Mouse (Mus musculus) kidney, postnatal 4 days (tissue): ENCODE measurements at regions not wholly inside any gene's neighbourhood (a gene's known extent, or its start where the extent isn't known, plus 50 kb on each side); places are given as distances from the start of the nearest gene placed in this dataset.
A peak's percentile ranks its signal among the peaks of the same experiment; 100 is the strongest.
"Not testable (repeated sequence)": the region's sequence is repeated elsewhere in the genome, so short reads cannot be mapped to it uniquely, and the experiment has no call there.

Experiments
- DNase-seq, 2 experiments: peaks; one replicate each; pipeline ENCODE4 v3.0.0; 2021; ENCODE audit warnings: mixed read lengths in 2 of 2

DNA sequence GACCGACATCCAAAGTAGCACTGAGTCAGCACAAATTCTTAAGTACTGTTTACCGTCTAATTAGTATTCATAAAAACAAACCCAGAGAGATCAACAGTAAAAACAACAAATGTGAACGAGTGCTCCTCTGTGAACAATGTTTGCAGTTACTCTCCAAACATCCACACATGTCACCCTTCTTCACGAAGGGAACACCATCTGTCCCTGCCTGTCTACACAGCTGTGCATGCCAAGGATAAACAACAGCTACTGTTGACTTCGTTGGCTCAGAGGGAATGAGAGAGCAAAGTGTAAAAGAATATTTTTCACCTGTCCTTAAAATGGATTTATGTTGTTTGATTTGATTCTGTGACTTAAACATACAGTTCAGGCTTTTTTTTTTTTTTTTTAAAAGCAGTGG lies 88.7 kb upstream of the Nt5e start:
- DNase-seq: no peak

DNA sequence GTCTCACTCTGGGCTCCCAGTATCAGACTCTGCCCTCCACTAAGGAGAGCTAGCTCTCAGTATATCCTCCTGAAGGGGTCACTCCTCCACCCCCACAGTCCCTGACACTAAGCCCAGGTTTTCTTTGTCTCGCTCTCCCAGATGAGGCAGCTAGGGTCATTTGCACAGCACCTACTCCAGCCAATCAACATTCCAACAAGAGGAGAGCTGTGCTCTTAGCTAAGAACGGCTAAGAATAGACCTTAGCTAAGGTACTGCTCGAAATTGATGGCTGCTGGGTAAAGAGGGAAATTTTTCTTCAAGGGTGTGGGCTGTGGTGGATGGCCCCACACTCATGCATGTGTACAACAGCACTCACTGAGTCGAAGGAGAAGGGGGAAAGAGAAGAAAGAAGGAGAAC lies 86.3 kb upstream of the Nt5e start:
- no peak for DNase-seq

DNA sequence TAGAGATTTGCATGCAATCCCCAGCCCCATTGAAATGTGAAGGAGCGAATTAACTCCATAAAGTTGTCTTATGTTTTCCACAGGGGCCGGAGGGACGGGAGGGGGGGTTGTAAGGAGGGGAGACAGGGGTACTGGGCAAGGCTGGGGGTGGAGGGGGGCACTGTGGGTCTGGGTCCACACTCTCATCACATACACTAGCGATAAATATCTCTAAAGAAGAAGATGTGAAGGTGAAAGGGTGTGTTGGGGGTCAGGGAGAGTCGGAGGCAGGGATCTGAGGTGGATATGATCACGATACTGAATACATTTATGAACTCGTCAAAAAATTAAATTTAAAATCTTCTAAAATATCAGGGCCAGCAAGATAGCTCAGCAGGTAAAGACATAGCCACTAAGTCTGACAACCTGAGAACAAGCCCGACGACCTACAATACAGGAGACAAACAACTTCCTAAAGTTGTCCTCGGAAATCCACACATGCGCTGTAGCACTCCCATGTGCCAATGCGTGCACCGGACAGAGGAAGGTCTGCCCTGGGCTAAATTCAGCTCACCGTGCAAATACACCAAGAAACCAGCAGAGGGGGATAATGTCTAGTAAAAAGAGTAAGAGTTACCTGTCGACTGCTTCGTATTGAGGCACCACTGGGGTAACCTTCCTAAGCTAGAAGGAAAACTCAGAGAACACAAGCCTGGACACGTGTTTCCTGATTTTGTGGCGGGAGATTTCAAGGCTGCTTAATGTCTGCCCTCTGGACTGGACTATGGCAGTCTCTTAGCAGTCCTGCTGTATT lies 85.6 kb upstream of the Nt5e start:
- DNase-seq: peak; percentile 73 to 82

DNA sequence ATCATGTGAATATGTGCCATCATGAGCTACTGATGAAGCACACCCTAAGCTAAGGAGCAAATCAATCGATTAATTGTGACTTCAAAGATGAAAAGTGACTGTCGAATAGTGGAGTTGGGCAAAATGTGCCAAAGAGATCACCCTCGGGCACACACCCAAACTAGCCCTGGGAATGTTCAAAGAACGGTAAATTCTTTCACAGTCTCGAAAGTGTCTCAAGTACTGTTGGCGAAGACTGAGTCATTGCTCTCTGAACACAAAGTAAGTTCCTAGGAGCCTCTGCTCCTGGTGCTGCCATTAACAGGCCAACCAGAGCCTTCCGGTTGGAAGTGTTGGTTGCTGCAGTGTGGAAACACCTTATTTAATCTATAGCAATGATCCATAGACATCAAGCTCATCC lies 84.5 kb upstream of the Nt5e start:
- DNase-seq: no peak

DNA sequence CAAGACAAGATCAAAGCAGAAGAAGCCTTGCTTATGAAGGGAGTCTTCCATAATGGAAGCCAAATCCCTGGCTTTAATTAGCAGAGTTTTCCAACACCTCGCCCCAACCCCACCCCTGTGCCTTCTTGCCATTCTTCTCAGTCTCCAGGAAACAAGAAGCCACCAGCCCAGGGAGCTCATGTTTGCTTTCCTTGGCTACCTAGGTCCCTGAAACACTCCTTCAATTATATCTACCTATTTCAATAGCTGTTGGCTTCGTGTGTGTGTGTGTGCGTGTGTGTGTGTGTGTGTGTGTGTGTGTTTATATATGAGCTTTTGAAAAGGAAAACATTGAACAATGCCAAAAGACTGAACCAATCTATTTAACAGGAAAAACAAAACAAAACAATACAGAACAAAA lies 82.5 kb upstream of the Nt5e start:
- DNase-seq: no peak

DNA sequence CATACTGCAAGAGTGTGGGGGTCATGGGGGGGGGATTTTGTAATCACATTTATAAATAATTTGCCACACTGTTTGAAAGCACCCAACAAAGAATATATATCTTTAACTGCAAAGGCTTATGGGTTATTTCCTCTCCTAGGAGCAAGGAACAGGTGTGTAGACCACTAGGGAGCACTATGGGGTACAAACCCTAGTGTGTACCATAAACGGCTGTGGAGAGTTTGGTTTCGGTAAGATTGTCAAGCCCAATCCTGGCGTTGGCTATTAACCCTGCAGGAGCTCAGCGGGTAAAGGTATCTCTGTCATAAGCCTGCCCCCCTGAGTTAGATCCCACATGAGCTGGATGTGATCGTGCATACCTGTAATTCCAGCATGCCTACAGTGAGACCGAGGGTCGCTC lies 71.0 kb upstream of the Nt5e start:
- DNase-seq: no peak

DNA sequence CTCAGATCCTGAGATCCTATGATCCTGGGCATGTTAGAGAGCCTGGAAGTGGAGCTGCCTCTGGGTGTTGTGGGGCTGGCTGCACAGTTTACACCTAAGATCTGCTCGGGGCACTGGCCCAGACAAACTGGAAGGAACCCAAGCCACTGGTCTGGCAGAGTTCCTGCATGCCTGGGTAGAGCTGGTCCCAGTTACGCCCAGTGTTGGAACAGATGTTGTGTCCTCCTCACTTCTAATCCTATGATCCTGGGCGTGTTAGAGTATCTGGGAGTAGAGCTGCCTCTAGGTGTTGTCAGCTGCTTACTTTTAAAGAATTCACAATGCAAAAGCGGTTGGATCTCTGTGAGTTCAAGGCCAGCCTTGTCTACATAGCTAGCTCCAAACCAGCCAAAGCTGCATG lies 67.4 kb upstream of the Nt5e start:
- no peak for DNase-seq

DNA sequence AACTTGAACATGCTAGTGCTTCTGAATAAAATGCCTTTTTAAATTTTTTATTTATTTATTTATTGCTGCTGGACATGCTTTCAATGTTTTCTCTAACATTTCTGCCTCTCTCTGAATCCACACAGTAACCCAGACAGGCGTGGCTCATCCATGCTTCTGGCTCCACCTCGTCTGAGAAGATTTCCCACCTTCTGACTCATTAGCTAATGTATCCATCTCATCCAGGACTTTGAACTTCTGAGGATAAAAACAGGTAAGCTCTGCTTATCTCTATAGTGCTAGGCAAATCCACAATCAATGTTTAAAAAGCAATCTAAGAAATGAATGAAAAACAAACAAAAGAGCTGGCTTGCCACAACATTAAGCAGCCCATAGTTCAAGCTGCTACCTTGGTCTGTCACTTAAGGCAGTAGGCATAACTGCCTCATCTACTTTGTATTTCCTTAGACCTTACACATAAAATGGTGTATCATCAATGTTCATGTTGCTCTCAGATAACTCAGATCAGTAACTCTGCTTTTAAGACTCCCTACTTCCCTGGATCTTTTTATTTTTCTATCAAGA lies 66.8 kb upstream of the Nt5e start:
- DNase-seq: no peak

DNA sequence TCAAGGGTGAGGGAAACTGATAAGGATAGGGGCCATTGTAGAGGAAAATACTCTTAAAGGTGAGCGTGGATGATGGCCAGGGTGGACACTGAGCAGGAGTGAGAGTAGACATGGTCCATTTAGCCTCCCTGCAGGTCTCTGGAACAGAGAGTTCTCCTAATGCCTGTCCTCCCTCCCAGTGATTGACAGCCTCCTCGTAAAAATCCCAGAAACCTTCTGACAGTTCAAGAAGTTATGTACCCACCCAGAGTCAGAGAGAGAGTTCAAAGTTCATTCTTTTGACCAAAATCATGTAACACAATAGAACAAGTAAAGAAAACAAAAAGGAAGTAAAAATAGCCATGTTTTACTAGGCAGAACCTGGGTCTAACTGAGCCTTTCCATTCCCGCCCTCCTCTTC lies 64.5 kb upstream of the Nt5e start:
- DNase-seq: no peak

DNA sequence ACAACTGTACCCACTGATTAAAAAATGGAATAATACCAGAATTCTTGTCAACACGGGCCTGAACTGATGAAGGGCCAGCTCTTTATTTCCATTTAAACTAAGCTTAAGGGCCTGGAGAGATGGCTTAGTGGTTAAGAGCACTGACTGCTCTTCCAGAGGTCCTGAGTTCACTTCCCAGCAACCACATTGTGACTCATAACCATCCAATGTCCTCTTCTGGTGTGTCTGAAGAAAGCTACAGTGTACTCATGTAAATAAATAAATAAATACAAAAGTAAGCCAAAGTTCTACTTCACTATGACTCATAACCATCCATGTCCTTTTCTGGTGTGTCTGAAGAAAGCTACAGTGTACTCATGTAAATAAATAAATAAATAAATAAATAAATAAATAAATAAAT lies 60.7 kb upstream of the Nt5e start:
- DNase-seq: not testable (repeated sequence)

DNA sequence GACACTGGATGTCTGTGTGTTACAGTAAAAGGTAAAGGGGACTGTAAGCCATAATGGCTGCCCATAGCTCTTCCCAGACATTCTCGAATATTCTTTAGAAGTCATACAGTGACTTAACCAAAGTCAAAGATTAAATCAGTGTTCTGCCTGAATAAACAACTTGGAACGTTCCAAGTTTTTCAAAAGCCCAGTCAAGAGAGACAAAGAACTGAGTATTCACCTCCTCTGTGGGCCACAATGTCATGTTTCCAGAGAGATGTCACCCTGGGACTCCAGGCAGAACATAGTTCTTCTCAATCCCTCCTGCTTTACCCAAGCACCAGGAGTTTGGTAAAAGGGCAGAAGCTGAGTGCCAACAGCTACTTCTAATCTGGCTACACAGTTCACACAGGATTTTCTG lies 58.2 kb upstream of the Nt5e start:
- no peak for DNase-seq

DNA sequence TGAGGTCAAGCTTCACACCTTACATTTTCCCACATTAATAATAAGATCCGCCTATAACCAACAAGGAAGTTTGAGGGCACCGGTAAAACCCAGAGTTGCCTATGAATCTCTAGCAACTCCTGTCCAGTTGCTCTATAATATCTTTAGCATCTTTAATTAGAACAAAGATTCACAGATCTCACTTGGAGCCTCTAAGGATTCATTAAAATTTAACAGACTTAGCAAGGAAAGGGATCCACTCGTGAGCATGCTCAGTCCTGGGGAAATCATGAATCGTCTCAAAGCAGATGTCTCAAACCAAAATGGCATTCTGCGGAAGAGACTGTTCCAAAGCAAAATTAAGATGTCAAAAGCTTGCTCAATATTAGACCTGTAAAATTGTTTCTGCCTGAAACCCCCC lies 57.8 kb upstream of the Nt5e start:
- DNase-seq: no peak

DNA sequence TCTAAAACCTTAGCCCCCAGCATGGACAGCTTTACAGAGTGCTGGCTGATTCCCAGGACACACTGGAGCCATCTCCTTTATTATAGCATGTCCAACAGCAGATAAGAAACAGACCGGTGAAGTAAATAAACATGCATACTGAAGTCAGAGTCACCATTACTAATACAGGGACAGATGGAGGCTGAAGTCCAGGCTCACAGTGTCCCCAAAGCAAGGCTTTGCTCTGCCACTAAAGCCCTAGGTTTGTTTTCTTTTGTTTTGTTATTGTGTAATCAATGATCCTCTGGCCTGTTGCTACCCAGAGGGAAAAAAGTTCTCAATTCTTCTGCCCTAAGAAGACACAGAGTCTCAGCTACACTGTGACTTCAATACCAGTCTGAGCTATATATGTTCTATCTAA lies 56.2 kb upstream of the Nt5e start:
- peak; percentile 15 to 17 for DNase-seq

DNA sequence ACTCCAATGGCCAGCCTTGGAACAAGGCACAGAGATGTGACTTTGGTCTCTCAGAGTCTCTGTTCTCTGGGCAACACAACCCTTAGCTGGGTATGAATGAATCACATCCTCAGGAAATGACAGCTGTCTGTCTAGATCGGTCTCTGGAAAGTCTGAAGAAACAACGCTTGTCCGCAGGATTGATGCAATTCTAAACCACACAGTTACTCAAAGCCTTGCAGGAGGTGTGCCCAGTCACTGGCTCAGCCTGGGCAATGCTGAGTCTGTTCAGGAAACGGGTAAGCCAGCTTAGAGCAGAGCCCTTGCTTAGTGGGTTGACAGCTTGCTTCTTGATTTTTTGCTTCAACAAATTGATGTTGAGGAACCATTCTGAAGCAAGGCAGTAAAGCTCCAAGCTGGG lies 53.7 kb upstream of the Nt5e start:
- no peak for DNase-seq

DNA sequence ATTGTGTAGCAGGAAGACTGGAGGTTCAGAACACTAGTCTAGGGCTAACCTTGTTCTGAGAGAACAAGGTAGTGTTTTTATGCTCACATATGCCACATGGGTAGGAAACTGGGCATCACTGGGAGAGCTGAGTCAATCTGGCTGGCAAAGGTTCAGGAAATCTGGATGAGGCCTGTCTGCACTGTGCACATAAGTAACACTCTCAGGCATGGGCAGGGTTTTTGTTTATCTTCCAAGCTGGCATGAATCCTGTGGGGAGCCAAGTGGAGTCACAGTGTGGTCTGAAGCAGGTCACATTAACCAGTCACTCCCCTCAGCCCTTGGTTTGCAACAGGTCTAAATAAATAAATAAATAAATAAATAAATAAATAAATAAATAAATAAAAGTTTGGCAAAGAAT lies 53.0 kb upstream of the Nt5e start:
- DNase-seq: peak in 1 of 2 experiments; percentile 12

DNA sequence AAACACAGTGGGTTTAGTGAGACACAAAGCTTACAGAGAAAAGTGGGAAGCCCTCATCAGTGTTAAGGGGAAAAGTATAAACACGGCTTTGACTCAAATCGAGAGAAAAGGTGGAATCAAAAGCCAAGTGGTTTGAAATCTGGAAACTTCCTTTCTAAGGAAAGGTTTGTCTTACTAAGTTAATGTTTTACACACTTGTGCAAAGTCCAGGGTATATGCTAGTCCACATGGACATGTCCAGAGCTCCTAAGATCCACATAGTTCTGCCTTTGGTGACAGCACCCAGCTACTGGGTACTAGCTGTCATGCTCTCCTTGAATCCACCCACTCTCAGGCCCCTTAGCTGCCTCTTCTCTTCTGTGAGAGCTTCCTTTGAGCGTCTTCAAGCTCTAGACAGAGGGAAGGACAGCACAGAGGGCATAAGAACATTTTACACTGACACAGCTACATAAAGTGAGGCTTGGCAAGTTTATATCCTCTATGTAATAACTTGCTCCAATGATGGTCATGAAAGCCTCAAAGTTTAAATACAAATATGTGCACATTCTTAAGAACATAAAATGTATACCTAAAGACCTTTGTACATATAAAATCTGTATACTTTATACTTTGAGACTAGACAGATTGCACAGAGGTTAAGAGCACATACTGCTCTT lies 52.2 kb upstream of the Nt5e start:
- peak in 1 of 2 experiments; percentile 14 for DNase-seq

DNA sequence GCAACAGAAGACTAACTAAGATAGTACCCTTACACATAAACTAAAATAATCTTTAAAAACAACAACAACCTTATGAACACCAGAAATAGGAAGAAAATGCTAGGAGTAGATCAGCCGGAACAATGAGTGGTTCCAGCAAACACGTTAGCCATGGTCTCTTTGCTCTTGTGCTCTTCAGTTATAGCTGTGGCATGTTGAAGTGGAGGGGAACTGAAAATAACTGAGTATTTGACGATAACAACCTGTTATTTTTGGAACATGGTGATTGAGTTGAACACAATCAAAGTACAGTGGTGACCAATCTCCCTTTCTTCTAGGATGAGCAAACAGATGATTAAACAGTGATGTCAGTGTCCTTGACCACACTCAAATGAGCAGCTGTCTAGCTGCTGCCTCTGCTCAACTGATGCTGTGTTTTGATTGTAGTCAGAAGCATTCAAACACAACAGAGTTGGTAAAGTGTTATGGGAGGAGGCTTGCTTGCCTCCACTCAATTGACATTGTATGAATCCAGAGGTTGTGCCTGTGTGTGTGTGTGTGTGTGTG lies 50.9 kb upstream of the Nt5e start:
- no peak for DNase-seq

DNA sequence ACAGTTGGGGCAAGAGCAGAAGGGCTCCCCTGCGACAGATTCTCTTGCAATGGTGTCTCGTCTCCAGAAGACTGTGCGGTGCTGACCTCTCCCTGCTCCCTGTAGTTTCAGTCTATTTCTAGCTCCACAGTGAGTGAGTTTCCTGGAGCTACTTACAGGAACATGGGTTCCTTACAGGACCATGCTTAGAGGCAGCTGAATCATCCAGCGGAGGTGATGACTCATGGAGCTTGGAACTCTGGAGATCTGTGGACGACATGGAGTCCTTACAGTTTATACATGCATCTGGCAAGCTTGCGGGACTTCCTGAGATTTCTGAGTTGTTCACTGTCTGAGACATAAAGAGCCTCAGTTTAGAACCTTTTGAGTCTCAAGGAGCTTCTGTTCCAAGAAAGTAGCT lies 50.0 kb upstream of the Nt5e start:
- DNase-seq: no peak
